Mouse (Mus musculus) cortical plate, adult 2 months (tissue): ENCODE results near the gene Syde2.

Source experiments
- CTCF ChIP-seq: fragments of 200-500 bp; IDR thresholded peaks from 2 replicates; pipeline ENCODE4 v1.5.1; 2011; ENCODE audit warnings: mild to moderate bottlenecking, control low read depth, low read length; ENCODE audit not compliant: insufficient read depth; ENCODE audit errors: extremely low read depth
- POLR2A ChIP-seq: fragments of 200-500 bp; IDR thresholded peaks from 2 replicates; pipeline ENCODE4 v1.6.1; 2011; ENCODE audit warnings: mild to moderate bottlenecking, low read length, control low read depth; ENCODE audit not compliant: insufficient read depth; ENCODE audit errors: extremely low read depth

DNA sequence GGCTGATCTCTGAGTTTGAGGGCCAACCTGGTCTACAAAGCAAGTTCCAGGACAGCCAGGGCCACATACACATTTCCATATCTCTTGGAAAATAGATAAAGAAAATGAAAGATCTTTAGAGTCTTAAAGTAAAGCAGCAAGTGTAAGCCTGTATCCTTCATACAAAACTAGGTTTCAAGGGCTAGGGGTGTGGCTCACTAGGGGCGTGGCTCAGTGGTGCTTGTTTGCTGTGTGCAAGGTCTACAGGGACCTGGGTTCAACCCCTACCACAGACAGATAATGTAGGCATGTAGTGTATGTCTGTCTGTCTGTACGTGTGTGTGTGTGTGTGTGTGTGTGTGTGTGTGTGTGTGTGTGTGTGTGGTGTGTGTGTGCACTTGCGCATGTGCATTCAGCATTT, 41.8 kb upstream of the Syde2 start:
- TF ChIP-seq POLR2A, result no peak
- no peak for TF ChIP-seq CTCF
